Mouse (Mus musculus): ENCODE data around the gene Prdm12.

Prdm12 gene

GRCm38 (mm10) chr2:31639901-31640608, at the start of gene Prdm12:
Prdm12 (plus strand) TSS chr2:31640037.
- no peak for DNase-seq (ENCODE audit: low read depth, low spot score)

GRCm38 (mm10) chr2:31591799-31592484, 47.9 kb upstream of the Prdm12 start:
- no peak for DNase-seq (ENCODE audit: low read depth, low spot score)

- no peak for DNase-seq (ENCODE audit: low read depth, low spot score)
Measured at GRCm38 (mm10) chr2:31607555-31607954, 32.3 kb upstream of the Prdm12 start.

- DNase-seq (ENCODE audit: low read depth, low spot score): peak; percentile 29
Measured at GRCm38 (mm10) chr2:31609859-31610261, 30.0 kb upstream of the Prdm12 start.

GRCm38 (mm10) chr2:31610922-31611321, 28.9 kb upstream of the Prdm12 start:
- no peak for DNase-seq (ENCODE audit: low read depth, low spot score)

- no peak for DNase-seq (ENCODE audit: low read depth, low spot score)
Measured at GRCm38 (mm10) chr2:31611400-31611799, 28.4 kb upstream of the Prdm12 start.

GRCm38 (mm10) chr2:31612627-31613026, 27.2 kb upstream of the Prdm12 start:
- no peak for DNase-seq (ENCODE audit: low read depth, low spot score)

GRCm38 (mm10) chr2:31613781-31614180, 26.1 kb upstream of the Prdm12 start:
- DNase-seq (ENCODE audit: low read depth, low spot score): no peak

GRCm38 (mm10) chr2:31618484-31619161, 21.2 kb upstream of the Prdm12 start:
- DNase-seq (ENCODE audit: low read depth, low spot score): no peak

- no peak for DNase-seq (ENCODE audit: low read depth, low spot score)
Measured at GRCm38 (mm10) chr2:31619208-31619607, 20.6 kb upstream of the Prdm12 start.

- no peak for DNase-seq (ENCODE audit: low read depth, low spot score)
Measured at GRCm38 (mm10) chr2:31633531-31633930, 6.3 kb upstream of the Prdm12 start.

- no peak for DNase-seq (ENCODE audit: low read depth, low spot score)
Measured at GRCm38 (mm10) chr2:31635281-31636137, 4.3 kb upstream of the Prdm12 start.

- DNase-seq (ENCODE audit: low read depth, low spot score): no peak
Measured at GRCm38 (mm10) chr2:31636138-31636741, 3.6 kb upstream of the Prdm12 start.

GRCm38 (mm10) chr2:31636742-31637141, 3.1 kb upstream of the Prdm12 start:
- DNase-seq (ENCODE audit: low read depth, low spot score): no peak

- DNase-seq (ENCODE audit: low read depth, low spot score): no peak
Measured at GRCm38 (mm10) chr2:31637311-31637710, 2.5 kb upstream of the Prdm12 start.

- no peak for DNase-seq (ENCODE audit: low read depth, low spot score)
Measured at GRCm38 (mm10) chr2:31637807-31638206, 2.0 kb upstream of the Prdm12 start.

- DNase-seq (ENCODE audit: low read depth, low spot score): no peak
Measured at GRCm38 (mm10) chr2:31638581-31639465, 1.0 kb upstream of the Prdm12 start.

- DNase-seq (ENCODE audit: low read depth, low spot score): no peak
Measured at GRCm38 (mm10) chr2:31639466-31639760, 424 bp upstream of the Prdm12 start.

GRCm38 (mm10) chr2:31640609-31641507, 1.0 kb downstream of the Prdm12 start:
- DNase-seq (ENCODE audit: low read depth, low spot score): no peak

GRCm38 (mm10) chr2:31641508-31641830, 1.6 kb downstream of the Prdm12 start:
- no peak for DNase-seq (ENCODE audit: low read depth, low spot score)
